Mouse (Mus musculus) cortical plate, adult 2 months (tissue): ENCODE measurements at regions not wholly inside any gene's neighbourhood (a gene's known extent, or its start where the extent isn't known, plus 50 kb on each side); places are given as distances from the start of the nearest gene placed in this dataset.

Experiments
- CTCF ChIP-seq: fragments of 200-500 bp; IDR thresholded peaks from 2 replicates; pipeline ENCODE4 v1.5.1; 2011; ENCODE audit warnings: mild to moderate bottlenecking, control low read depth, low read length; ENCODE audit not compliant: insufficient read depth; ENCODE audit errors: extremely low read depth
- POLR2A ChIP-seq: fragments of 200-500 bp; IDR thresholded peaks from 2 replicates; pipeline ENCODE4 v1.6.1; 2011; ENCODE audit warnings: mild to moderate bottlenecking, low read length, control low read depth; ENCODE audit not compliant: insufficient read depth; ENCODE audit errors: extremely low read depth

GRCm38 (mm10) chr8:86328626-86329025 is 251.9 kb downstream of the Abcc12 start:
- TF ChIP-seq POLR2A (no peak), CTCF (no peak)
